Mouse (Mus musculus) MEL (cell line): ENCODE data around the gene Zgrf1.
A peak's percentile ranks its signal among the peaks of the same experiment; 100 is the strongest.

Experiments used
- CHD1 ChIP-seq: IDR thresholded peaks from 2 replicates; pipeline ENCODE4 v1.6.1; 2012; ENCODE audit warnings: low read depth, mild to moderate bottlenecking, inconsistent platforms, low read length, improper control_type of control experiment
- CTCF ChIP-seq, 3 experiments: IDR thresholded peaks in 2 of 3; conservative IDR thresholded peaks in 1 of 3; 2 replicates each; pipeline ENCODE4 v1.5.1; 2011 to 2012; ENCODE audit warnings: low read length in 3 of 3, low read depth in 2 of 3, mild to moderate bottlenecking in 2 of 3, improper control_type of control experiment in 1 of 3, inconsistent platforms in 1 of 3, mixed read lengths in 1 of 3, moderate library complexity in 1 of 3; ENCODE audit not compliant: control insufficient read depth in 1 of 3, insufficient read depth in 1 of 3, poor library complexity in 1 of 3, severe bottlenecking in 1 of 3
- E2F4 ChIP-seq: IDR thresholded peaks from 2 replicates; pipeline ENCODE4 v1.6.1; 2011; ENCODE audit warnings: low read depth, low read length, improper control_type of control experiment, borderline replicate concordance
- ELF1 ChIP-seq: IDR thresholded peaks from 2 replicates; pipeline ENCODE4 v1.6.1; 2014; ENCODE audit warnings: low read depth, mild to moderate bottlenecking, inconsistent platforms, low read length, improper control_type of control experiment, moderate library complexity
- EP300 ChIP-seq, 2 experiments: IDR thresholded peaks; 2 replicates each; pipeline ENCODE4 v1.6.1; 2011; ENCODE audit warnings: improper control_type of control experiment in 2 of 2, low read length in 2 of 2, low read depth in 1 of 2, mild to moderate bottlenecking in 1 of 2
- GABPA ChIP-seq: IDR thresholded peaks from 2 replicates; pipeline ENCODE4 v1.6.1; 2012; ENCODE audit warnings: low read depth, mild to moderate bottlenecking, inconsistent platforms, low read length, improper control_type of control experiment, moderate library complexity
- MAFK ChIP-seq: IDR thresholded peaks from 2 replicates; pipeline ENCODE4 v1.6.1; 2011; ENCODE audit warnings: low read depth, mild to moderate bottlenecking, low read length, improper control_type of control experiment, borderline replicate concordance
- MXI1 ChIP-seq: IDR thresholded peaks from 2 replicates; pipeline ENCODE4 v1.6.1; 2011; ENCODE audit warnings: mild to moderate bottlenecking, low read depth, low read length, improper control_type of control experiment
- MYC ChIP-seq: IDR thresholded peaks from 2 replicates; pipeline ENCODE4 v1.6.1; 2011; ENCODE audit warnings: low read depth, mild to moderate bottlenecking, low read length, improper control_type of control experiment, moderate library complexity
- POLR2A ChIP-seq, 2 experiments: IDR thresholded peaks; 2 replicates each; pipeline ENCODE4 v1.6.1; 2011 to 2012; ENCODE audit warnings: low read length in 2 of 2, mild to moderate bottlenecking in 2 of 2, control low read depth in 1 of 2, improper control_type of control experiment in 1 of 2, low read depth in 1 of 2, moderate library complexity in 1 of 2; ENCODE audit not compliant: control insufficient read depth in 1 of 2, insufficient read depth in 1 of 2, poor library complexity in 1 of 2
- POLR2AphosphoS2 ChIP-seq: IDR thresholded peaks from 2 replicates; pipeline ENCODE4 v1.6.1; 2011; ENCODE audit warnings: low read length, improper control_type of control experiment
- TBP ChIP-seq: IDR thresholded peaks from 2 replicates; pipeline ENCODE4 v1.8.0; 2011; ENCODE audit warnings: low read depth, low read length, improper control_type of control experiment

DNA sequence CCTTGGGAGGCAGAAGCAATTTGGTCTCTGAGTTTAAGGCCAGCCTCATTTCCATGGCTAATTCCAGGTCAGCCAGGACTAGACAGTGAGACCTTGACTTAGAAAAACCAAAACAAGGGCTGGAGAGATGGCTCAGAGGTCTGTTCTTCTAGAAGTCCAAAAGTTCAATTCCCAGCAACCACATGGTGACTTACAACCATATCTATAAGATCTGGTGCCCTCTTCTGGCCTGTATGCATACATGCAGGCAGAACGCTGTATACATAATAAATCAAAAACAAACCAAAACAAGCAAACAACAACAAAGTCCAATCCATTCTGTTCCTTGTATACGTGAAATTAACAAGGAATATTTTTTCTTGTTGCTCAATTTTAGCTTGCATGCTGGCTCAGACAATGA is 54.8 kb downstream of the Zgrf1 start:
- TF ChIP-seq CTCF (IDR thresholded peaks at IDR 0.05 in 2 of 3, conservative IDR thresholded peaks at IDR 0.05 in 1 of 3; ENCODE audit: control insufficient read depth in 1 of 3, insufficient read depth in 1 of 3, low read depth in 2 of 3, low read length in 3 of 3, poor library complexity in 1 of 3, severe bottlenecking in 1 of 3): peak; percentile 9 to 51 (median 29); a peak in 3 of 6 replicates
- TF ChIP-seq MXI1: no peak
- TF ChIP-seq CHD1: no peak
- TF ChIP-seq EP300 (IDR thresholded peaks at IDR 0.05; ENCODE audit: low read depth in 1 of 2, low read length in 2 of 2): no peak
- TF ChIP-seq POLR2A (IDR thresholded peaks at IDR 0.05; ENCODE audit: control insufficient read depth in 1 of 2, insufficient read depth in 1 of 2, low read depth in 1 of 2, low read length in 2 of 2, poor library complexity in 1 of 2): no peak
- TF ChIP-seq MAFK: no peak
- no peak for TF ChIP-seq E2F4
- TF ChIP-seq MYC: no peak
- TF ChIP-seq TBP: no peak
- no peak for TF ChIP-seq POLR2AphosphoS2
- no peak for TF ChIP-seq ELF1
- TF ChIP-seq GABPA: no peak
